ENCODE assay signal across 9 mouse cellular contexts in the genomic region with DNA sequence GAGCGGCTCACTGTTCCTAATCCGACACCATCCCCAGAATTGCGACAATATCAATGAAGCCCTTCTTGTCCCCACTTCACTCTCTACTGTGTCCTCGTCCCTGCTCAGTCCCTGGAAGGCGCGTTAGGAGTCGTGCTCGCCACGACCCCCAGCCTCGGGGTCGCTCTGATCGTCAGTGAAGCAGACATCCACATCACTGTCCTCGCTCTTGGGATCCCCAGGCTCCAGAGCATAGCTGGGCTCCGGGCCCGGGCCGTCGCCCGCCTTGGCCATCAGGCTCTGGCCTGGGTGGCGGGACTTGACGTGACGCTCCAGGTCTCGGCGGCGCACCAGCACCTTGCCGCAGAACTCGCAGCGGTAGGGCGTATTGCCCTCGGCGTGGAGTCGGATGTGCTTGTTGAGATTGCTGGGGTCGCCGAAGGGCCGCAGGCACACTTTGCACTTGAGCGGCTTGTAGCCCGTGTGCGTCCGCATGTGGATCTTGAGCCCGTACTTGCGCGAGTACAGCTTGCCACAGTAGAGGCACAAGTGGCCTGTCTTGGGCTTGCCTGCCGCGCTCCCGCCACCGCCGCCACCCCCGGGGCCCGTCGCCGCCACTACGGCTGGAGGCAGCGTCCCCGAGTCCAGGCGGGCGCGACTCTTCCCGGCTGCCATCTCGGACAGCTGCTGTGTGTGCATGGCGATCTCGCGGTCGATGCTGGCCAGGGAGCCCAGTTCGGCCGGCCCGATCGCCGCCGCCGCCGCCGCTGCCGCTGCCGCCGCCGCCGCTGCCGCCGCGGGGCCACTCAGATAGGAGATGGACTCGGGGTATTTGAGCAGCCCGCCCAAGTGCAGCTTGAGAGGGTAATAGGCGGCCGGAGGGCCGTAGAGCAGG. TPM values are rescaled to one million over a fixed set of nuclear protein-coding genes. Genes with fewer than 3 reads are reported as not detected.
DNase-seq lines count a peak whose midpoint lies in the region; ATAC-seq and TF ChIP-seq lines count a peak whose summit lies in the region.
"Had no signal": no experiment of that assay in that cellular context is flagged by ENCODE, and none has a peak within 500 bp of the region (broad histone marks: within the 10 kb centered on the region; RNA-seq: fewer than 3 reads in every experiment).

No protein-coding gene starts in this region.

- no peaks in the 10 kb centered on the region for H3K36me3 ChIP-seq in lung, embryonic 16.5 days (ENCODE audit: control insufficient read depth, insufficient read depth, low read length)
- no peaks in the 10 kb centered on the region for H3K36me3 ChIP-seq in embryonic facial prominence, embryonic 15.5 days
- no peaks in the 10 kb centered on the region for H3K36me3 ChIP-seq in limb, embryonic 14.5 days (ENCODE audit: control insufficient read depth, insufficient read depth, low read length)
- H3K36me3 ChIP-seq in stomach, embryonic 14.5 days (ENCODE audit: control insufficient read depth, insufficient read depth, low read length) = no peaks in the 10 kb centered on the region

- H3K4me2 ChIP-seq in lung, embryonic 16.5 days (ENCODE audit: low read depth, low read length) = peak overlapping the region; percentile 69
- peak overlapping the region; percentile 73 for H3K4me2 ChIP-seq in embryonic facial prominence, embryonic 15.5 days (replicated peaks)
- peak overlapping the region; percentile 53 for H3K4me2 ChIP-seq in limb, embryonic 14.5 days (replicated peaks; ENCODE audit: low read depth, low read length, severe bottlenecking)
- peak overlapping the region; percentile 63 for H3K4me2 ChIP-seq in stomach, embryonic 14.5 days (replicated peaks; ENCODE audit: low read depth, low read length)

- peak overlapping the region; percentile 50 for H3K4me3 ChIP-seq in lung, embryonic 16.5 days (ENCODE audit: low read length)
- no peak overlapping the region for H3K4me3 ChIP-seq in lung, adult 2 months (replicated peaks; ENCODE audit: extremely low read depth, low read depth, low read length)
- peak overlapping the region; percentile 45 for H3K4me3 ChIP-seq in embryonic facial prominence, embryonic 15.5 days (replicated peaks)
- peak overlapping the region; percentile 42 for H3K4me3 ChIP-seq in limb, embryonic 14.5 days (replicated peaks; ENCODE audit: low read length)
- H3K4me3 ChIP-seq in stomach, embryonic 14.5 days (ENCODE audit: low read depth, low read length) = peak overlapping the region; percentile 36

- no peak for TF ChIP-seq POLR2A in lung, adult 2 months (IDR thresholded peaks at IDR 0.05; ENCODE audit: borderline replicate concordance, extremely low read depth, low read depth, low read length)
- no peak for TF ChIP-seq POLR2A in limb, embryonic 14.5 days (IDR thresholded peaks at IDR 0.05; ENCODE audit: borderline replicate concordance, extremely low read depth, insufficient read depth, insufficient read length)

- H3K4me1 ChIP-seq in lung, embryonic 16.5 days (replicated peaks; ENCODE audit: control insufficient read depth, insufficient read depth, low read length) = peaks cover 14% of the 10 kb centered on the region
- peaks cover 5% of the 10 kb centered on the region; the same call in 1 of the 2 replicates for H3K4me1 ChIP-seq in lung, adult 2 months (ENCODE audit: control insufficient read depth, insufficient read depth, low read length)
- H3K4me1 ChIP-seq in embryonic facial prominence, embryonic 15.5 days = peaks cover 15% of the 10 kb centered on the region
- H3K4me1 ChIP-seq in limb, embryonic 14.5 days (ENCODE audit: control insufficient read depth, insufficient read depth, low read length) = peaks cover 8% of the 10 kb centered on the region; the same call in 1 of the 2 replicates
- H3K4me1 ChIP-seq in stomach, embryonic 14.5 days (ENCODE audit: control insufficient read depth, insufficient read depth, low read length) = no peaks in the 10 kb centered on the region; the same call in 1 of the 2 replicates

- H3K9ac ChIP-seq in lung, embryonic 16.5 days (ENCODE audit: low read length) = peak overlapping the region; percentile 15; the same call in 1 of the 2 replicates
- H3K9ac ChIP-seq in embryonic facial prominence, embryonic 15.5 days = no peak overlapping the region
- no peak overlapping the region for H3K9ac ChIP-seq in limb, embryonic 14.5 days (ENCODE audit: low read depth, low read length, severe bottlenecking)
- H3K9ac ChIP-seq in stomach, embryonic 14.5 days (replicated peaks; ENCODE audit: low read depth, low read length) = no peak overlapping the region

- WGBS in lung, embryonic 16.5 days = under 1% methylated on average over 79 of the region's 84 CpGs
- WGBS in lung, adult 2 months = 2% methylated on average over 84 of the region's 84 CpGs
- under 1% methylated on average over 84 of the region's 84 CpGs for WGBS in embryonic facial prominence, embryonic 15.5 days
- under 1% methylated on average over 57 of the region's 84 CpGs for WGBS in limb, embryonic 14.5 days
- WGBS in stomach, embryonic 14.5 days = under 1% methylated on average over 84 of the region's 84 CpGs

- H3K27ac ChIP-seq in lung, embryonic 16.5 days (ENCODE audit: low read length) = no peak overlapping the region
- H3K27ac ChIP-seq in embryonic facial prominence, embryonic 15.5 days (replicated peaks) = no peak overlapping the region
- H3K27ac ChIP-seq in limb, embryonic 14.5 days (replicated peaks; ENCODE audit: low read depth, low read length) = no peak overlapping the region
- no peak overlapping the region for H3K27ac ChIP-seq in stomach, embryonic 14.5 days (ENCODE audit: low read length)

- peak; percentile 7; the same call in 1 of the 2 replicates for ATAC-seq in lung, embryonic 16.5 days (ENCODE audit: low read depth)
- ATAC-seq in embryonic facial prominence, embryonic 15.5 days (ENCODE audit: insufficient number of reproducible peaks, low FRiP score, low TSS enrichment, low read depth) = no peak
- ATAC-seq in limb, embryonic 14.5 days (ENCODE audit: low FRiP score, low read depth) = no peak
- no peak; the same call in 1 of the 2 replicates for ATAC-seq in stomach, embryonic 14.5 days (ENCODE audit: insufficient number of reproducible peaks, insufficient read depth, low FRiP score, low read depth)

- H3K27me3 ChIP-seq in lung, embryonic 16.5 days (ENCODE audit: control insufficient read depth, insufficient read depth, low read depth, low read length) = peaks cover 88% of the 10 kb centered on the region
- H3K27me3 ChIP-seq in embryonic facial prominence, embryonic 15.5 days = peaks cover 89% of the 10 kb centered on the region
- H3K27me3 ChIP-seq in limb, embryonic 14.5 days (ENCODE audit: control insufficient read depth, insufficient read depth, low read length) = peaks cover 98% of the 10 kb centered on the region
- peaks cover 70% of the 10 kb centered on the region for H3K27me3 ChIP-seq in stomach, embryonic 14.5 days (ENCODE audit: control insufficient read depth, insufficient read depth, low read length)

- H3K9me3 ChIP-seq in lung, embryonic 16.5 days (ENCODE audit: control insufficient read depth, low read length) = no peaks in the 10 kb centered on the region
- H3K9me3 ChIP-seq in embryonic facial prominence, embryonic 15.5 days (replicated peaks) = no peaks in the 10 kb centered on the region
- no peaks in the 10 kb centered on the region for H3K9me3 ChIP-seq in limb, embryonic 14.5 days (ENCODE audit: control insufficient read depth, low read length)
- no peaks in the 10 kb centered on the region for H3K9me3 ChIP-seq in stomach, embryonic 14.5 days (ENCODE audit: control insufficient read depth, low read depth, low read length)

- DNase-seq in lung, adult 2 months = no peak
- no peak for DNase-seq in limb, embryonic 14.5 days (ENCODE audit: low spot score)
- DNase-seq in urinary bladder, postnatal 25 days (ENCODE audit: low spot score) = no peak
- DNase-seq in cerebellum, postnatal 36 days = no peak
- DNase-seq in adrenal gland, postnatal 10 days = no peak

- TF ChIP-seq CTCF in lung, adult 2 months (IDR thresholded peaks at IDR 0.05; ENCODE audit: insufficient read depth, low read length) = no peak

RNA-seq across cellular contexts. Expression of a gene that starts 7.4 kb away (rescaled TPM):
- polyA plus RNA-seq in lung, embryonic 16.5 days (2015; fragmentation: Nextera tagmentation; extraction: Ambion mirVana) = not detected in 2 replicates
- polyA plus RNA-seq in lung, adult 2 months (2012; rRNA removed) = not detected in 2 replicates
- polyA plus RNA-seq in embryonic facial prominence, embryonic 15.5 days (2015; fragmentation: Nextera tagmentation; extraction: Ambion mirVana) = not detected in 2 replicates
- not detected in 2 replicates for polyA plus RNA-seq in limb, embryonic 14.5 days (2012; rRNA removed)
- polyA plus RNA-seq in limb, embryonic 14.5 days (2014; fragmentation: Nextera tagmentation; extraction: Ambion mirVana) = not detected in 2 replicates
- polyA plus RNA-seq in stomach, embryonic 14.5 days (2014; fragmentation: Nextera tagmentation; extraction: Ambion mirVana) = not detected in 2 replicates
- total RNA-seq in adrenal gland, postnatal 10 days (2021) = not detected
- total RNA-seq: left cerebral cortex, postnatal 36 days had no signal

RNA-seq across cellular contexts. Expression of a gene that starts 49.2 kb away (rescaled TPM):
- polyA plus RNA-seq in lung, embryonic 16.5 days (2015; fragmentation: Nextera tagmentation; extraction: Ambion mirVana) = 49.3 and 49.8 TPM in 2 replicates
- polyA plus RNA-seq in lung, adult 2 months (2012; rRNA removed) = 3.7 and 6.2 TPM in 2 replicates
- polyA plus RNA-seq in embryonic facial prominence, embryonic 15.5 days (2015; fragmentation: Nextera tagmentation; extraction: Ambion mirVana) = 39.7 and 39.8 TPM in 2 replicates
- 17.1 and 18.0 TPM in 2 replicates for polyA plus RNA-seq in limb, embryonic 14.5 days (2012; rRNA removed)
- 34.7 and 41.1 TPM in 2 replicates for polyA plus RNA-seq in limb, embryonic 14.5 days (2014; fragmentation: Nextera tagmentation; extraction: Ambion mirVana)
- 46.7 and 49.7 TPM in 2 replicates for polyA plus RNA-seq in stomach, embryonic 14.5 days (2014; fragmentation: Nextera tagmentation; extraction: Ambion mirVana)
- total RNA-seq in adrenal gland, postnatal 10 days (2021) = 10 to 100 TPM; 20.3 to 21.7 TPM
